Mouse (Mus musculus): ENCODE results near the gene Nexn.

The Nexn gene

GRCm38 (mm10) chr3:152278431-152278830, 12.3 kb upstream of the Nexn start:
- no peak for DNase-seq (ENCODE audit: low read depth, low spot score)

DNA sequence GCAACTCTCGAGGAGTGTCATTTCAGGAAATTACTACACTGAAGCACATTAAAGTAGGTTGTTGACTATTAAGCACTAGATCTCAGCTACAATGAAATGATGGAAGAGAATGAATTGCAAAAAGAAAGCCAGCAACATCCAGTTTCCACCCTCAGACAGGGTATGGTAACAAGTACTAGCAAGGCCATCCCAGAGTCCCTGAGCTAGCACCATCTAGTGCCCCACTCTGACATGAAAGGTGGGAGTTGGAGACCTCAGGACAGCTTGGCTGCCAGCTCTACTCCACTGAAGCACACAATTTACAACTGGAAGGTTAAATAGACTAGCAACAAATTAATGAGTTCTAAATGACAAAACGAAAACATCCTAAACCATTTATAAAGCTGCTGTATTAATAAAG, 11.8 kb upstream of the Nexn start:
- DNase-seq (ENCODE audit: low read depth, low spot score) = no peak

DNA sequence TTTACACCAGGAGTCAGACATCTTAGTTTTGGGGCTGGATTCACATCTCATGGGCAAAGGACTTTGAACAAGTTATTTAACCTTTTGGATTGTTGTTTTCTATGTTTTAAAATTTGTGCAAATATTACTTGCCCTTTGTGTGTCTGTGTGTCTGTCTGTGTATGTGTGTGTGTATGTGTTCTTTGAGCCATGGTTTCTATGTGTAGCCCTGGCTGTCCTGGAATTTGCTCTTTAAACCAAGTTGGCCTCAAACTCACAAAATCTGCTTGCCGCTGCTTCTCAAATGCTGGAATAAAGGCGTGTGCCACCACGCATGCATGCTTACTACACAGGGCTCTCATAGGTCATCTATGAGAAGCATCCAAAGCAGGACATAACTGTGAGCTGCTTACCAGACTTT, 10.8 kb upstream of the Nexn start:
- DNase-seq (ENCODE audit: low read depth, low spot score) = no peak

GRCm38 (mm10) chr3:152275008-152275407, 8.9 kb upstream of the Nexn start:
- no peak for DNase-seq (ENCODE audit: low read depth, low spot score)

- DNase-seq (ENCODE audit: low read depth, low spot score) = no peak
Observed at GRCm38 (mm10) chr3:152272974-152273685, 7.0 kb upstream of the Nexn start.

- no peak for DNase-seq (ENCODE audit: low read depth, low spot score)
Observed at GRCm38 (mm10) chr3:152271876-152272275, 5.7 kb upstream of the Nexn start.

- no peak for DNase-seq (ENCODE audit: low read depth, low spot score)
Observed at GRCm38 (mm10) chr3:152271071-152271710, 5.0 kb upstream of the Nexn start.

DNA sequence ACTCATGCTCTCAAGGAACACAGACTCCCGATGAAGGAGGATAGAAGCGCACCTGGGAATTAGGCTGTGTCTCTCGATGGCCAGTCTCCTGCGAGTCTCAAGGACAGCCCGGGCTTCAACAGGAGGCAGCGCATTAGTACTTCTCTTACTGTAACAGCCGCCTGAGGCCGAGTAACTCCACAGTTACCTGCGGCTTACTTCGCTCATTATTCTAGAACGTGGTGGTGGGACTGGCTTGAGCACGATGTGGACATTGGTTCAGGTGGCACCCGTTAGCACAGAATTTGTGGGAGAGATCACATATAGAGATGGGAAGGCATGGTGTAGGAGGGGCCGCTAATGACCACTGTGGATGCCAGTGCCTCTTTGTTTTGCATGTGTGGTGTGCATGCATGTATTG, 1.9 kb upstream of the Nexn start:
- DNase-seq (ENCODE audit: low read depth, low spot score) = no peak

DNA sequence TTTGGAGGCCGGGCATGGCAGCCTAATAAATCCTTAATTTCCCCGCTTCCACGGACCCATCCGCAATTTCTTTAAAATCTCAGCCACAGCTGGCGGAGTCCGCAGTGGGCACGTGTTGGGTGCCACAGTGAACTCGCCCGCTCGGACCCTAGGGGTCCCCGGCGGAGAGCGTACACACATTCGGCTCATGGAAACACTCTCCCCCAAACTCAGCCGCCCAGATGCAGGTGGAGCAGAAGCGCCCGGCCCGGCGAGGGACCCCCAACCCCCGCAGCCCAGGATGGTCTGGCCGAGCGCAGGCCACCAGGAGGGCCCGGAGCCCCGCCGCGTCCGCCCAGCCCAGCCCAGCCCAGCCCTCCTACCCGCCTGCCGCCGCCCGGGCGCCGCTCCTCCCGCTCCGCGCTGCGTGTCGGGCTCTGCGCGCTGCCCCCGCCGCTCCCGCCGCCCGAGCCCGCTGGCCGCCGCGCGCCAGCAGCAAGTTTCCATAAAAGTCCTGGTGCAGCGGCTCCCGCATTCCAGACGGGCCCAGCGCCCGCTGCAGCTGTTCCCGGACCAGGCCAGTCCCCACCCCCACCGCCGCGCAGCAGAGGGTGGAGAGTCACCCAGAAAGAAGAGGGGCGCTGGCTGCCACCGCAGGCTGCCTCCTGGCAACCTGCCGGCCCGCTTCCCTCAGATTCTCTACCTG, 657 bp downstream of the Nexn start:
- no peak for DNase-seq (ENCODE audit: low read depth, low spot score)

GRCm38 (mm10) chr3:152264830-152265229, 1.3 kb downstream of the Nexn start:
- no peak for DNase-seq (ENCODE audit: low read depth, low spot score)

DNA sequence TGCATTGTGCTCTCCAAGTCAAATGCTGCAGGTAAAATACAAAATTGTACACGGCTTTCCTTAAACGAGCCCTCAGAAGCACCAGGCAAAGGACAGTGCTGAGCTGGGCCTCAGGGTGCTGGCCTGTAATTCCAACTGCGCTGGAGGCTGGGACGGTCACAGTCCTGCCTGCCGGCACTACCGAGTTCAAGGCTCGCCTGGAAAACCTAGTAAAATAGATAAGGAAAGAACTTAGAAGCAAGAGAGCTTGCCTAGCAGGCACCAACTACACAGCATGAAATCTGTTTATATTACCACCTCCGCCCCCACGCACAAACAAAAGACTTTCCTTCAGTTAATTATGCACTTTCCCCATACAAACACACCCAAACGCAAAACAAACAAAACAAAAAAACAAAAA, 1.8 kb downstream of the Nexn start:
- DNase-seq (ENCODE audit: low read depth, low spot score) = no peak

DNA sequence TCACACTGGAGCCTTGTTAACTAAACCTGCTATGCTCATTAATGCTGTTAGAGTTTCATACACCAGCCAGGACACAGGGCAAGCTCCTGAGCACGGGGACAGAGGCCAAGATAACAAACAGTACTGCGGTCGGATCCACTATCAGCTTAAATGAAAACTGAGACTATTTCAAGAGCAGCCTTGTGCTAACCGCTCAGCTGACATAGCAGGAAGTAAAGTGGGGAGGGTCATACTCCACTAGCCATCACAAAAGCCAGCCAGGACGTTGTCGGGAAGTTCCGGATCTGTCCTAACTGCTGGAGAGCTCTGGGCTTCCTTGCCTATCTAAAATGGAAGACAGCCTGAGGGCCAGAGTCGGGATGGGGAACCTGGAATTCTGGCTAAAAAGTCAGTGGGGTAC, 4.2 kb downstream of the Nexn start:
- no peak for DNase-seq (ENCODE audit: low read depth, low spot score)

DNA sequence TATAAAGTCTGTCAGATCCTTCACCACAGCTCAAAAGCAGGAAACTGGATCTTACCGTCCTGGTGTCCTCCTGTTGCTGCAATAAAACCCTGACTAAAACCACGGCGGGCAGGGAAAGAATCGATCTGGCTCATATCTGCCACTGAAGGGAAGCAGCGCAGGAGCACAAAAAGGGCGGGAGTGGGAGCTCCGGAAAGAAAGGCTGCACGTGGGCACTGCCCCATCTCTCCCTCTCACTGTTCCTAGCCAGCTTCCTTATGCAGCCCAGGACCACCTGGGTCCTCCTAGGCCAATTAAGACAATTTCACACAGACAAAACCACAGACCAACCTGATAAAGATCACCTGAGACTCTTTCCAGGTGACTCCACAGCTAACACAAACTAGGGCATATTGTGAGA, 4.7 kb downstream of the Nexn start:
- no peak for DNase-seq (ENCODE audit: low read depth, low spot score)

GRCm38 (mm10) chr3:152260362-152260761, 5.8 kb downstream of the Nexn start:
- no peak for DNase-seq (ENCODE audit: low read depth, low spot score)

DNA sequence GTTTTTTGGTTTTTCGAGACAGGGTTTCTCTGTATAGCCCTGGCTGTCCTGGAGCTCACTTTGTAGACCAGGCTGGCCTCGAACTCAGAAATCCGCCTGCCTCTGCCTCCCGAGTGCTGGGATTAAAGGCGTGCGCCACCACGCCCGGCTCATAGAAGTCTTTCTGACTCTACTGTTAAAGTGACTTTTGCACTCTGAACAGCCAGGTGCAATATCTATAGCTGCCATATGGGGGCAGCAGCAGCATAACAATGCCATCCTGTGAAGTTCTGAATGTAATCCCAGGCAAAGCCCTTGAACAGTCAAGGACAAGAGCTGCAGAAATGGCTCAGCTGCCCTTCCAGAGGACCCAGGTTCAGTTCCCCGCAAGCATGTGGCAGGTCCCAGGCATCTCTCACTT, 6.7 kb downstream of the Nexn start:
- peak; percentile 84 for DNase-seq (ENCODE audit: low read depth, low spot score)

DNA sequence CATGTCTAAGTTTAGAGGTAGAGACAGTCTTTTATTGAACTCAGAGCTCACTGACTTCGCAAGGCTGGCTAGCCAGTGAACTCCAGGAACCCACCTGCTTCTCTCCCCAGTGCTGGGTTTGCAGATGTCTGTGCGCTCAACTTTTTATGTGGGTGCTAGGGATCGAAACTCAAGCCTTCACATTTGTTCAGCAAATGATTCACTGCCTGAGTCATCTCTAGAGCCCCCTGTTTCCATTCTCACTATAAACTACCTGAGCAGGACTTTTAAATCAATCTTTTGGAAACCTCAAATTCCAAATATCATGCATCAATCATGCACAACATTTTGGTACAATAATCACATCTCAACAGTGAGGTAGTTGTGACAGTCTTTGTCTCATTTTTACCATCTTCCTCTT, 8.6 kb downstream of the Nexn start:
- no peak for DNase-seq (ENCODE audit: low read depth, low spot score)

GRCm38 (mm10) chr3:152250487-152250886, 15.7 kb downstream of the Nexn start:
- DNase-seq (ENCODE audit: low read depth, low spot score) = no peak

DNA sequence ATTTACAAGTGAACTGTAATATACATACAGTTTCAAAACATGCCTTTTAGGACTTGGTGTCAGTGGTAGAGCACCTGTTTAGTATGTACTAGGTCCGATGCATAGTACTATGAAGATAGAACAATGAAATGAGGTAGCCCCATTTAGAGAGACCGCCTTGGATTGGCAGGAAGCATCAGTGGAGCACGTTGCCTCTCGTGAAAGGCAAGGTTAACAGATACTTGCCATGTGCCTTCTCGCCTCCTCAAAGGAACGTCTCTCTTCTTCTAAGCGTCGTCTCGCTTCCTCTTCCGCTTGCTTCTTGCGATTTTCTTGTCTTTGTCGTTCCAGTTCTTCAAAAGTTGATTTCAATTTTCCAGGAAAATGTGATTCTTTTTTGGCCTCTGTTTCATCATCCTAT, 18.4 kb downstream of the Nexn start:
- DNase-seq (ENCODE audit: low read depth, low spot score) = no peak

DNA sequence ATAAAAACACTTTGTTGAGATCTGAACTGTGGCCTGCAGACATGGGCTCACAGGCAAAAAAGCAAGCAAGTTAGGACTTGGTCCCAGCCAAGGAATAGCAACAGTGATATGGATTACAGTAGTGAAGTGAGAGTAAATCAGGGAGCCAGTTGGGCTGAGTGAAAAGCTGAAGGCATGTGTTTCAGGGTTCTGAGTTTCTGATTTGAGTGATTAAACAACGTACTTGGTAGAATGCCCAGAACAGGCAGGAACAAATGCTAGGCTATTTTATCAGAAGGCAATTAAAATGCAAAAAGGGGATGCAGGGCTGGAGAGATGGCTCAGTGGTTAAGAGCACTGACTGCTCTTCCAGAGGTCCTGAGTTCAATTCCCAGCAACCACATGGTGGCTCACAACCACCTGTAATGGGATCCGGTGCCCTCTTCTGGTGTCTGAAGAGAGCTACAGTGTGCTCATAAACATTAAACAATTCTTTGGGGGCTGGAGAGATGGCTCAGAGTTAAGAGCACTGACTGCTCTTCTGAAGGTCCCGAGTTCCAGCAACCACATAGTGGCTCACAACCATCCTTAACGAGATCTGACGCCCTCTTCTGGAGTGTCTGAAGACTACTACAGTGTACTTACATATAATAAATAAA, 20.8 kb downstream of the Nexn start:
- peak; percentile 36 for DNase-seq (ENCODE audit: low read depth, low spot score)

DNA sequence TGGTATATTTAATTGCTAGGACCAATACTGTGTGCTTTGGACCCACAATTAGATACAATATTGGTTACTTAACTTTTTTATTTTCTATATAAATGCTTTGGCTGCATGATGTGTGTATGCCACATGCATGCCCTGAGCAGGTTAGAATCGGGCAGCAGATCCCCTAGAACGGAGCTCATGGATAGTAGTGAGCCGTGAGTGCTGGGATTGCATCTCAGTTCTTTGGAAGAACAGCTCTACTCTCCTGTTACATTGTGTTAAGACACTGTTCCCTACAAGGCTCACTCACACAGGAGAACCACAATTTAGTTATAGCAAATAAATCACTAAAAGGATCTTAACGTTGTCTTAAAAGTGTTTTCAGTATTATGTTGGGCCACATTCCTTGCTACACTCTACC, 22.8 kb downstream of the Nexn start:
- no peak for DNase-seq (ENCODE audit: low read depth, low spot score)

GRCm38 (mm10) chr3:152241098-152241497, 25.1 kb downstream of the Nexn start:
- DNase-seq (ENCODE audit: low read depth, low spot score) = no peak

DNA sequence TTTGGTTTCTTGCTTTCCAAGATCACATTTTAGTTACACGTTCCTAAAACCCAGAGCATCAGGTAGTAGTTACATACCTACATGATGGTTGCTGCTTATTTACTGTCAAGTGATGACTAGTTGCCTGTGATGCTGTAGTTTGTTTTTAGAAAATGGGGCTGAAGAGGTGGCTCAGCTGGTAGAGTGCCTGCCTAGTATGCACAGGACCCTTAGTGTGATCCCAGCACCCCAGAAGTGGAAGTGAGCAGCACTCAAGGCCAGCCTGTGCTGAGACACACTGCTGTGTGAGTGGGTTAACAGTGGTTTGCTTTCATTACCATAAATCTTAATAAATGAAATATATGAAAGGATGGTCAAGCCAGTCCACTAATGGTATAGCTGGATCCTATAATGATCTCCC, 26.6 kb downstream of the Nexn start:
- DNase-seq (ENCODE audit: low read depth, low spot score) = no peak

- DNase-seq (ENCODE audit: low read depth, low spot score) = no peak
Observed at GRCm38 (mm10) chr3:152238836-152239235, 27.3 kb downstream of the Nexn start.
